Mouse (Mus musculus) midbrain, embryonic 16.5 days (tissue): ENCODE measurements around the gene Camta1. TPM values are rescaled to one million over a fixed set of nuclear protein-coding genes. Genes with fewer than 3 reads are reported as not detected.
A peak's percentile ranks its signal among the peaks of the same experiment; 100 is the strongest.

Experiments used
- ATAC-seq: fragments of 200-750 bp; cut with Nextera tagmentation; 2 replicates; pipeline ENCODE4 v1.8.0; 2017; ENCODE audit warnings: moderate TSS enrichment
- H3K27ac ChIP-seq: fragments of 300-500 bp; sonication (generic); 2 replicates; pipeline ENCODE4 v1.5.1; 2014; ENCODE audit warnings: mild to moderate bottlenecking, low read length, mixed read lengths
- H3K27me3 ChIP-seq: fragments of 300-500 bp; sonication (generic); 2 replicates; pipeline ENCODE4 v1.6.1; 2014; ENCODE audit warnings: low read depth, low read length, mixed read lengths; ENCODE audit not compliant: control insufficient read depth, insufficient read depth
- H3K36me3 ChIP-seq: fragments of 300-500 bp; sonication (generic); 2 replicates; pipeline ENCODE4 v1.6.1; 2014; ENCODE audit warnings: mild to moderate bottlenecking, low read length, moderate library complexity, mixed read lengths; ENCODE audit not compliant: control insufficient read depth, insufficient read depth
- H3K4me1 ChIP-seq: fragments of 300-500 bp; sonication (generic); 2 replicates; pipeline ENCODE4 v1.6.1; 2014; ENCODE audit warnings: mild to moderate bottlenecking, low read length, mixed read lengths; ENCODE audit not compliant: control insufficient read depth, insufficient read depth
- H3K4me2 ChIP-seq: fragments of 300-500 bp; sonication (generic); 2 replicates; pipeline ENCODE4 v1.6.1; 2014; ENCODE audit warnings: mild to moderate bottlenecking, low read length, mixed read lengths
- H3K4me3 ChIP-seq: fragments of 300-500 bp; sonication (generic); 2 replicates; pipeline ENCODE4 v1.5.1; 2014; ENCODE audit warnings: low read depth, mild to moderate bottlenecking, low read length, moderate library complexity, mixed read lengths
- H3K9ac ChIP-seq: fragments of 300-500 bp; sonication (generic); 2 replicates; pipeline ENCODE4 v1.6.1; 2014; ENCODE audit warnings: low read depth, low read length, mixed read lengths
- H3K9me3 ChIP-seq: fragments of 300-500 bp; sonication (generic); replicated peaks from 2 replicates; pipeline ENCODE4 v1.6.1; 2014; ENCODE audit warnings: mild to moderate bottlenecking, low read length, mixed read lengths; ENCODE audit not compliant: control insufficient read depth, poor library complexity, severe bottlenecking
- WGBS: fragments of 180-500 bp; shearing (Covaris S2); extraction: QIAGEN DNeasy Blood & Tissue Kit; methylation state at CpG from one replicate; pipeline ENCODE4 v1.1.7; 2014; 5-methylcytosine and 5-hydroxymethylcytosine counted together
- polyA plus RNA-seq: library from polyadenylated mRNA; unstranded; fragments of >200 nt; fragmentation: Nextera tagmentation; extraction: Ambion mirVana; gene quantifications from 2 replicates; pipeline ENCODE4 v1.2.1, GENCODE M21; 2015

Camta1 gene
- polyA plus RNA-seq, 1 experiment from 2014 or later = 159 TPM

GRCm38 (mm10) chr4:151422922-151423321 lies 438.8 kb downstream of the Camta1 start:
- peaks cover 9% of the 10 kb centered on the region; the same call in 1 of the 2 replicates for H3K9me3 ChIP-seq
- 75% methylated on average over 4 of the region's 4 CpGs for WGBS
- H3K4me2 ChIP-seq = no peak overlapping the region
- H3K4me3 ChIP-seq = no peak overlapping the region
- H3K27ac ChIP-seq = peak overlapping the region; percentile 59
- H3K9ac ChIP-seq = no peak overlapping the region
- no peaks in the 10 kb centered on the region for H3K36me3 ChIP-seq
- H3K27me3 ChIP-seq = no peaks in the 10 kb centered on the region
- no peak for ATAC-seq
- peaks cover 4% of the 10 kb centered on the region; the same call in 1 of the 2 replicates for H3K4me1 ChIP-seq

GRCm38 (mm10) chr4:151422361-151422760 lies 439.3 kb downstream of the Camta1 start:
- Histone ChIP-seq H3K27me3 (no peaks in the 10 kb centered on the region), H3K9ac (no peak overlapping the region), H3K4me2 (no peak overlapping the region), H3K9me3 (peaks cover 4% of the 10 kb centered on the region; the same call in 1 of the 2 replicates), H3K36me3 (no peaks in the 10 kb centered on the region), H3K4me1 (peaks cover 4% of the 10 kb centered on the region; the same call in 1 of the 2 replicates), H3K4me3 (no peak overlapping the region), H3K27ac (no peak overlapping the region)
- ATAC-seq = no peak
- 65% methylated on average over 8 of the region's 8 CpGs for WGBS

DNA sequence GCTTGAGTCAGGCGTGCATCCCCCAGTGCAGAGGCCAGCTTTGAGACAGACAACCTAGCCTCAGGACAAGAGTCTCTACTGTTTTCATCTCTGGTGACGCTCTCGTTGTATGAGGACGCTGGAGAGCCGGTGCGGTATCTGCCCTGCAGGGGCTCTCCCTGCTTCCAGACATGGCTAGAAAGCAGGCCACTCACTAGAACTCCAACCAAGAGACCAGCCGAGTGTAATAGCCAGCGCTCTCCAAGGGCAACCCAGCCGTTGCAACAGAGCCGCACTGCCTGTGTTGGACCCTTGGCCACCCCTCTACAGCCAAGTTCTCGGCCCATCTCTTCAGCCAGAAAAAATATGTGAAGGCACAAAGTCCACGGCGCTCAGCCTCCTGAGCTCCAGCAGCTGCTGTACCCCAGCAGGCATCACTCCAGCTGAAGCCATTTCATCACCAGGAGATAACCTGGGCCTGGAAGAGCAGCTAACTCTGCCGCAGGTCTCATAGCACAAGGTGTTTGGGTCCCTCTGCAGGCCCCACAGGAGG lies 443.3 kb downstream of the Camta1 start:
- Histone ChIP-seq H3K36me3 (no peaks in the 10 kb centered on the region), H3K4me1 (peaks cover 4% of the 10 kb centered on the region; the same call in 1 of the 2 replicates), H3K9me3 (no peaks in the 10 kb centered on the region), H3K27me3 (no peaks in the 10 kb centered on the region), H3K4me2 (no peak overlapping the region), H3K4me3 (no peak overlapping the region), H3K9ac (no peak overlapping the region), H3K27ac (no peak overlapping the region)
- WGBS = 63% methylated on average over 14 of the region's 14 CpGs
- ATAC-seq = no peak

- WGBS = 85% methylated on average over 4 of the region's 4 CpGs
- no peak overlapping the region for H3K4me3 ChIP-seq
- H3K4me2 ChIP-seq = no peak overlapping the region
- H3K9me3 ChIP-seq = no peaks in the 10 kb centered on the region
- H3K4me1 ChIP-seq = peaks cover 16% of the 10 kb centered on the region
- H3K27me3 ChIP-seq = no peaks in the 10 kb centered on the region
- ATAC-seq = no peak
- no peak overlapping the region for H3K27ac ChIP-seq
- no peak overlapping the region for H3K9ac ChIP-seq
- no peaks in the 10 kb centered on the region for H3K36me3 ChIP-seq
Measured at GRCm38 (mm10) chr4:151415812-151416211, 445.9 kb downstream of the Camta1 start.

DNA sequence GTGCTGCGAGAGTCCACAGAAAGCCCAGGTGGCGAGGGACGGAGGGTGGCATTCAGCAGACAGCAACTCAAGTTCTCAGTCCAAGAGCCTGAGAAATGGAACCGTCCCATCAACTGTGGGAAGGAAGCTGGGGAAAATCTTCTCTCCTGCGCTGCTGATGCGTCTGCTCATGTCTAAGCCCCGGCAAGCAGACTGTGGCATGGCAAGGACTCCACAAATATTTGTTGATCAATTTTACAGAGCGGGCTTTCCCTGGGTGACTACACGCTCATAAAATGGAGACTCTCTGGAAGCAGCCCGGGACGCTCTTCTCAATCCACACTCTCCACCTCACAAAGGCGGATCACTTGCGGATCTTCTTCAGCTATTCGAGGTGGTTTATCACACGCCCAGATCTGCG lies 446.3 kb downstream of the Camta1 start:
- Histone ChIP-seq H3K4me1 (peaks cover 16% of the 10 kb centered on the region), H3K4me2 (no peak overlapping the region), H3K4me3 (no peak overlapping the region), H3K9me3 (no peaks in the 10 kb centered on the region), H3K36me3 (no peaks in the 10 kb centered on the region), H3K27me3 (no peaks in the 10 kb centered on the region), H3K27ac (no peak overlapping the region), H3K9ac (no peak overlapping the region)
- 91% methylated on average over 16 of the region's 16 CpGs for WGBS
- ATAC-seq = no peak

DNA sequence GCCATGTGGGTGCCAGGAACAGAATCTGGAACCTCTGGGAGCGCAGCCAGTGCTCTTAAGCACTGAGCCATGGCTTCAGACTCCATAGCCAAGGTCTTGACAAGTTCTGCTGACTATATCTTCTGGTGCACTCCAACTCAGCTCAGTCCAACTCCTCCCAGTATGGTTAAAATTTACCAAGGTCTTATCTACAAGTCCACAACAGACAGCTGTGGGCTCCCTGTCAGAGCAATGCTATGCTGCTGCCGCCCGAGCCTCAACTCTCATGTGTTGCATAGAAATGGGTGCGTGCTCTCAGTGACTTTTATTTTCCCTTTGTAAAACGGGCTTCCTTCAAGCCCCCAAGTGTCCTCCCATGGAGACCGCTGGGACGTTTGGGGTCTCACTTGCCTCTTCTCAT lies 446.7 kb downstream of the Camta1 start:
- no peak for ATAC-seq
- H3K9me3 ChIP-seq = no peaks in the 10 kb centered on the region
- WGBS = 97% methylated on average over 7 of the region's 7 CpGs
- H3K27ac ChIP-seq = no peak overlapping the region
- no peaks in the 10 kb centered on the region for H3K27me3 ChIP-seq
- peaks cover 16% of the 10 kb centered on the region for H3K4me1 ChIP-seq
- no peak overlapping the region for H3K9ac ChIP-seq
- H3K36me3 ChIP-seq = no peaks in the 10 kb centered on the region
- H3K4me3 ChIP-seq = no peak overlapping the region
- H3K4me2 ChIP-seq = no peak overlapping the region

GRCm38 (mm10) chr4:151411641-151412061 lies 450.0 kb downstream of the Camta1 start:
- Histone ChIP-seq H3K4me3 (no peak overlapping the region), H3K27me3 (no peaks in the 10 kb centered on the region), H3K9ac (peak overlapping the region; percentile 10; the same call in 1 of the 2 replicates), H3K36me3 (no peaks in the 10 kb centered on the region), H3K9me3 (0 out of 2 replicates have a peak, but pooled peaks cover 3% of the 10 kb centered on the region), H3K27ac (no peak overlapping the region), H3K4me2 (peak overlapping the region; percentile 25; the same call in 1 of the 2 replicates), H3K4me1 (peaks cover 16% of the 10 kb centered on the region)
- 0 out of 2 replicates have a peak, but pooled peaks have one; percentile 4 for ATAC-seq
- 13% methylated on average over 14 of the region's 14 CpGs for WGBS

GRCm38 (mm10) chr4:151411016-151411415 lies 450.7 kb downstream of the Camta1 start:
- H3K27me3 ChIP-seq = no peaks in the 10 kb centered on the region
- H3K36me3 ChIP-seq = no peaks in the 10 kb centered on the region
- no peak overlapping the region for H3K4me3 ChIP-seq
- H3K27ac ChIP-seq = no peak overlapping the region
- no peak overlapping the region for H3K9ac ChIP-seq
- H3K4me2 ChIP-seq = no peak overlapping the region
- H3K4me1 ChIP-seq = peaks cover 16% of the 10 kb centered on the region
- WGBS = 18% methylated on average over 3 of the region's 3 CpGs
- H3K9me3 ChIP-seq = 0 out of 2 replicates have a peak, but pooled peaks cover 3% of the 10 kb centered on the region
- no peak for ATAC-seq

DNA sequence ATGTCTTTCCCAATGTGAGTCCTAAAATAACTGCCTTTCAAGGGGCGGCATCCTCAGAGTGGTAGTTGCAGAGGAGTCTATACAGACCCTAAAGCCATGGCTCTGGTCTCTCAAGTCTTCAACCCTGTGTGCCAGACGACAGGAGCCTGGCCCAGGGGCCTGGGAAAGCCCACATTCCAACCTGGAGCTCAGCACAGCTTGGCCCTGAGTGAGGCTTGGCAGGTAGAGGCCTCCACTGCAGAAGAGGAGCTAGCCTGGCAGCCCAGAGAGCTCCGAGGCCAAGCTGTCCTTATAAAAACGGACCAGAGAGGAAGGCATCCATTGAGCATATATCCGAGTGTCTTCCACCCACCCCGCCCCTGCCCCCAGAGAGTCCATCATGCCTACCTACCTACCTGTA lies 452.4 kb downstream of the Camta1 start:
- ATAC-seq = no peak
- Histone ChIP-seq H3K36me3 (no peaks in the 10 kb centered on the region), H3K9ac (no peak overlapping the region), H3K4me2 (no peak overlapping the region), H3K4me3 (no peak overlapping the region), H3K27me3 (no peaks in the 10 kb centered on the region), H3K27ac (no peak overlapping the region), H3K4me1 (peaks cover 16% of the 10 kb centered on the region), H3K9me3 (0 out of 2 replicates have a peak, but pooled peaks cover 3% of the 10 kb centered on the region)
- 78% methylated on average over 6 of the region's 6 CpGs for WGBS
